Mouse (Mus musculus) lung, embryonic 16.5 days (tissue): ENCODE measurements around the gene Oma1. TPM values are rescaled to one million over a fixed set of nuclear protein-coding genes. Genes with fewer than 3 reads are reported as not detected.

ENCODE experiments used
- ATAC-seq: fragments of 200-750 bp; cut with Nextera tagmentation; 2 replicates; pipeline ENCODE4 v1.8.0; 2017; ENCODE audit warnings: low read depth, mild to moderate bottlenecking, moderate library complexity
- H3K27ac ChIP-seq: fragments of 300-500 bp; sonication (generic); 2 replicates; pipeline ENCODE4 v1.5.1; 2014; ENCODE audit warnings: mild to moderate bottlenecking, control low read depth, low read length
- H3K27me3 ChIP-seq: fragments of 300-500 bp; sonication (generic); 2 replicates; pipeline ENCODE4 v1.6.1; 2014; ENCODE audit warnings: low read depth, low read length, mixed read lengths; ENCODE audit not compliant: control insufficient read depth, insufficient read depth
- H3K36me3 ChIP-seq: fragments of 300-500 bp; sonication (generic); 2 replicates; pipeline ENCODE4 v1.6.1; 2014; ENCODE audit warnings: low read length; ENCODE audit not compliant: control insufficient read depth, insufficient read depth
- H3K4me1 ChIP-seq: fragments of 300-500 bp; sonication (generic); replicated peaks from 2 replicates; pipeline ENCODE4 v1.6.1; 2014; ENCODE audit warnings: low read length, mixed read lengths; ENCODE audit not compliant: control insufficient read depth, insufficient read depth
- H3K4me2 ChIP-seq: fragments of 300-500 bp; sonication (generic); 2 replicates; pipeline ENCODE4 v1.6.1; 2014; ENCODE audit warnings: low read depth, low read length, control low read depth
- H3K4me3 ChIP-seq: fragments of 300-500 bp; sonication (generic); 2 replicates; pipeline ENCODE4 v1.5.1; 2014; ENCODE audit warnings: mild to moderate bottlenecking, low read length, control low read depth
- H3K9ac ChIP-seq: fragments of 300-500 bp; sonication (generic); 2 replicates; pipeline ENCODE4 v1.6.1; 2014; ENCODE audit warnings: low read length, control low read depth
- H3K9me3 ChIP-seq: fragments of 300-500 bp; sonication (generic); 2 replicates; pipeline ENCODE4 v1.6.1; 2016; ENCODE audit warnings: low read length; ENCODE audit not compliant: control insufficient read depth
- WGBS: fragments of 180-500 bp; shearing (Covaris S2); extraction: QIAGEN DNeasy Blood & Tissue Kit; methylation state at CpG from one replicate; pipeline ENCODE4 v1.1.7; 2014; 5-methylcytosine and 5-hydroxymethylcytosine counted together
- polyA plus RNA-seq: library from polyadenylated mRNA; unstranded; fragments of >200 nt; fragmentation: Nextera tagmentation; extraction: Ambion mirVana; gene quantifications from 2 replicates; pipeline ENCODE4 v1.2.1, GENCODE M21; 2015

Oma1 gene
- polyA plus RNA-seq, 1 experiment from 2014 or later = 23.3 TPM

- Histone ChIP-seq H3K27ac (peak overlapping the region; percentile 98; the same call in 1 of the 2 replicates), H3K4me3 (peak overlapping the region; percentile 75)
Measured at GRCm38 (mm10) chr4:103314526-103314910, 906 bp downstream of the Oma1 start.

GRCm38 (mm10) chr4:103315861-103316260 lies 2.2 kb downstream of the Oma1 start:
- no peaks in the 10 kb centered on the region for H3K27me3 ChIP-seq
- H3K4me3 ChIP-seq = no peak overlapping the region
- H3K4me2 ChIP-seq = no peak overlapping the region
- peaks cover 3% of the 10 kb centered on the region; the same call in 1 of the 2 replicates for H3K36me3 ChIP-seq
- ATAC-seq = no peak
- H3K27ac ChIP-seq = no peak overlapping the region
- no peak overlapping the region for H3K9ac ChIP-seq
- no peaks in the 10 kb centered on the region for H3K9me3 ChIP-seq
- WGBS = 90% methylated on average over 4 of the region's 4 CpGs
- peaks cover 6% of the 10 kb centered on the region for H3K4me1 ChIP-seq

More at GRCm38 (mm10) chr4:103314526-103314910, 906 bp downstream of the Oma1 start:
- H3K27me3 ChIP-seq = no peaks in the 10 kb centered on the region
- ATAC-seq = no peak
- H3K9me3 ChIP-seq = no peaks in the 10 kb centered on the region
- peaks cover 3% of the 10 kb centered on the region; the same call in 1 of the 2 replicates for H3K36me3 ChIP-seq
- H3K4me2 ChIP-seq = peak overlapping the region; percentile 52
- WGBS = 14% methylated on average over 3 of the region's 3 CpGs
- peaks cover 6% of the 10 kb centered on the region for H3K4me1 ChIP-seq
- peak overlapping the region; percentile 90 for H3K9ac ChIP-seq

DNA sequence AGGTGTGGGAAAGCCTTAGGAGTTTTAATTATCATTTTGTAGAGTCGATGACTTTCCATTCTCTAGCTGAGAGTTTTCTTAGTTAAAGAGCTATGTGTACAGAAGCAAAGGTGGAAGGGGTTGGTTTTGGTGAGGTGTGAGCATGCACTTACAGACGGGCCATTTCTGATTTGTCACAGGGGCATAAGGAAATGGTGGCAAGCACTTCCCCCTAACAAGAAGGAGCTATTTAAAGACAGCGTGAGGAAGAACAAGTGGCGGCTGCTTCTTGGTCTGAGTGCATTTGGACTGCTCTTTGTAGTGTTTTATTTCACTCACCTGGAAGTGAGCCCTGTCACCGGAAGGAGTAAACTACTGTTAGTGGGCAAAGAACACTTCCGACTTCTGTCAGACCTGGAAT lies 7.8 kb downstream of the Oma1 start:
- Histone ChIP-seq H3K9ac (no peak overlapping the region), H3K9me3 (no peaks in the 10 kb centered on the region), H3K36me3 (peaks cover 5% of the 10 kb centered on the region; the same call in 1 of the 2 replicates), H3K27ac (no peak overlapping the region), H3K4me3 (no peak overlapping the region), H3K4me1 (no peaks in the 10 kb centered on the region; the same call in 1 of the 2 replicates), H3K4me2 (no peak overlapping the region), H3K27me3 (no peaks in the 10 kb centered on the region)
- WGBS = 62% methylated on average over 6 of the region's 6 CpGs
- ATAC-seq = no peak

GRCm38 (mm10) chr4:103324688-103325451 lies 11.3 kb downstream of the Oma1 start:
- Histone ChIP-seq H3K4me2 (peak overlapping the region; percentile 27), H3K4me1 (no peaks in the 10 kb centered on the region; the same call in 1 of the 2 replicates), H3K36me3 (0 out of 2 replicates have a peak, but pooled peaks cover 2% of the 10 kb centered on the region), H3K4me3 (peak overlapping the region; percentile 11; the same call in 1 of the 2 replicates), H3K27ac (peak overlapping the region; percentile 53; the same call in 1 of the 2 replicates), H3K9ac (no peak overlapping the region), H3K9me3 (no peaks in the 10 kb centered on the region), H3K27me3 (no peaks in the 10 kb centered on the region)
- ATAC-seq = peak; percentile 96
- WGBS = 38% methylated on average over 17 of the region's 17 CpGs

GRCm38 (mm10) chr4:103326994-103327393 lies 13.4 kb downstream of the Oma1 start:
- Histone ChIP-seq H3K9me3 (no peaks in the 10 kb centered on the region), H3K4me3 (no peak overlapping the region), H3K36me3 (peaks cover 4% of the 10 kb centered on the region; the same call in 1 of the 2 replicates), H3K4me1 (no peaks in the 10 kb centered on the region; the same call in 1 of the 2 replicates), H3K9ac (no peak overlapping the region), H3K27me3 (no peaks in the 10 kb centered on the region), H3K4me2 (no peak overlapping the region), H3K27ac (no peak overlapping the region)
- WGBS = 45% methylated on average over 3 of the region's 3 CpGs
- no peak for ATAC-seq

- H3K9me3 ChIP-seq = no peaks in the 10 kb centered on the region
- no peak overlapping the region for H3K4me2 ChIP-seq
- no peak overlapping the region for H3K9ac ChIP-seq
- no peak overlapping the region for H3K4me3 ChIP-seq
- H3K4me1 ChIP-seq = no peaks in the 10 kb centered on the region; the same call in 1 of the 2 replicates
- ATAC-seq = no peak
- no peak overlapping the region for H3K27ac ChIP-seq
- H3K27me3 ChIP-seq = no peaks in the 10 kb centered on the region
- WGBS = 50% methylated on average over 6 of the region's 6 CpGs
- H3K36me3 ChIP-seq = peaks cover 5% of the 10 kb centered on the region
Measured at GRCm38 (mm10) chr4:103329348-103329747, 15.7 kb downstream of the Oma1 start.

GRCm38 (mm10) chr4:103335134-103335533 lies 21.5 kb downstream of the Oma1 start:
- Histone ChIP-seq H3K27me3 (no peaks in the 10 kb centered on the region), H3K9ac (no peak overlapping the region), H3K9me3 (no peaks in the 10 kb centered on the region), H3K4me2 (no peak overlapping the region), H3K27ac (no peak overlapping the region), H3K4me1 (no peaks in the 10 kb centered on the region), H3K4me3 (no peak overlapping the region), H3K36me3 (peaks cover 5% of the 10 kb centered on the region)
- WGBS = 53% methylated on average over 5 of the region's 5 CpGs
- ATAC-seq = no peak

DNA sequence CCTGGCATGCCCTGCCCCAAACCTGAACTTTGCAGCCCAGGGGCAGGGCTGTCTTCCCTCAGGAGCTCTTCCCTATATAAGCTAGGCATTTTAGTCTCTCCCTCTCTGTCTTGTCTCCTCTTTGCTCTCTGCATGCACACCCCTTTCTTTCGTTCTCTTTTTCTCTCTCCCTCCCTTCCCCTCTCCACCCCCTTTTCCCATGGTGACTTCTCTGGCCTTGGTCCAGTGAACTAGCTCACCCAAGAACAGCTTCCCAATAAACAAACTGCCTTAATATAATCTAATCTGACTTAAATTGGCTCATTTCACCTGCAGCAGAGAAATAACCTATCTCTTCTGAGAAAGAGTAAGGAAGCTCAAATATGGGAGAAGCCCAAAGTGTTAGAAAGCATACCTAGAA lies 27.1 kb downstream of the Oma1 start:
- no peaks in the 10 kb centered on the region for H3K27me3 ChIP-seq
- WGBS = 38% methylated on average over 1 of the region's 1 CpGs
- H3K36me3 ChIP-seq = no peaks in the 10 kb centered on the region
- no peak overlapping the region for H3K4me2 ChIP-seq
- no peaks in the 10 kb centered on the region for H3K9me3 ChIP-seq
- no peak overlapping the region for H3K9ac ChIP-seq
- H3K4me3 ChIP-seq = no peak overlapping the region
- no peak overlapping the region for H3K27ac ChIP-seq
- H3K4me1 ChIP-seq = peaks cover 3% of the 10 kb centered on the region; the same call in 1 of the 2 replicates
- ATAC-seq = no peak

GRCm38 (mm10) chr4:103341620-103342019 lies 28.0 kb downstream of the Oma1 start:
- no peak overlapping the region for H3K9ac ChIP-seq
- no peaks in the 10 kb centered on the region for H3K27me3 ChIP-seq
- ATAC-seq = no peak
- no peak overlapping the region for H3K4me3 ChIP-seq
- no peaks in the 10 kb centered on the region for H3K9me3 ChIP-seq
- H3K4me2 ChIP-seq = no peak overlapping the region
- H3K27ac ChIP-seq = no peak overlapping the region
- 70% methylated on average over 4 of the region's 4 CpGs for WGBS
- no peaks in the 10 kb centered on the region for H3K36me3 ChIP-seq
- peaks cover 3% of the 10 kb centered on the region; the same call in 1 of the 2 replicates for H3K4me1 ChIP-seq
